Mouse (Mus musculus): ENCODE data around the gene Tor1a. TPM values are rescaled to one million over a fixed set of nuclear protein-coding genes. Genes with fewer than 3 reads are reported as not detected.
A peak's percentile ranks its signal among the peaks of the same experiment; 100 is the strongest.

Tor1a gene
- polyA plus RNA-seq, 1 experiment from 2014 or later = 106 TPM

- Histone ChIP-seq H3K9ac (ENCODE audit: low read depth, low read length) (no peak overlapping the region), H3K27ac (ENCODE audit: low read length) (no peak overlapping the region; the same call in 1 of the 2 replicates), H3K4me2 (ENCODE audit: low read length) (no peak overlapping the region), H3K27me3 (ENCODE audit: control insufficient read depth, insufficient read depth, low read depth, low read length) (no peaks in the 10 kb centered on the region), H3K9me3 (replicated peaks; ENCODE audit: control insufficient read depth, low read length, poor library complexity, severe bottlenecking) (no peaks in the 10 kb centered on the region), H3K4me1 (ENCODE audit: control insufficient read depth, insufficient read depth, low read length) (peaks cover 7% of the 10 kb centered on the region), H3K36me3 (ENCODE audit: control insufficient read depth, insufficient read depth, low read length) (no peaks in the 10 kb centered on the region), H3K4me3 (ENCODE audit: low read depth, low read length) (no peak overlapping the region)
- WGBS = 23% methylated on average over 14 of the region's 14 CpGs
- no peak for ATAC-seq
Measured at GRCm38 (mm10) chr2:30927844-30928628, 39.7 kb downstream of the Tor1a start.

- 73% methylated on average over 9 of the region's 9 CpGs for WGBS
- no peak overlapping the region for H3K9ac ChIP-seq (ENCODE audit: low read depth, low read length)
- no peaks in the 10 kb centered on the region for H3K9me3 ChIP-seq (replicated peaks; ENCODE audit: control insufficient read depth, low read length, poor library complexity, severe bottlenecking)
- H3K27me3 ChIP-seq (ENCODE audit: control insufficient read depth, insufficient read depth, low read depth, low read length) = no peaks in the 10 kb centered on the region
- no peak overlapping the region for H3K4me3 ChIP-seq (ENCODE audit: low read depth, low read length)
- no peak overlapping the region for H3K4me2 ChIP-seq (ENCODE audit: low read length)
- no peak for ATAC-seq
- H3K27ac ChIP-seq (ENCODE audit: low read length) = peak overlapping the region; percentile 11; the same call in 1 of the 2 replicates
- no peaks in the 10 kb centered on the region for H3K36me3 ChIP-seq (ENCODE audit: control insufficient read depth, insufficient read depth, low read length)
- H3K4me1 ChIP-seq (ENCODE audit: control insufficient read depth, insufficient read depth, low read length) = peaks cover 7% of the 10 kb centered on the region
Measured at GRCm38 (mm10) chr2:30927151-30927781, 40.5 kb downstream of the Tor1a start.

DNA sequence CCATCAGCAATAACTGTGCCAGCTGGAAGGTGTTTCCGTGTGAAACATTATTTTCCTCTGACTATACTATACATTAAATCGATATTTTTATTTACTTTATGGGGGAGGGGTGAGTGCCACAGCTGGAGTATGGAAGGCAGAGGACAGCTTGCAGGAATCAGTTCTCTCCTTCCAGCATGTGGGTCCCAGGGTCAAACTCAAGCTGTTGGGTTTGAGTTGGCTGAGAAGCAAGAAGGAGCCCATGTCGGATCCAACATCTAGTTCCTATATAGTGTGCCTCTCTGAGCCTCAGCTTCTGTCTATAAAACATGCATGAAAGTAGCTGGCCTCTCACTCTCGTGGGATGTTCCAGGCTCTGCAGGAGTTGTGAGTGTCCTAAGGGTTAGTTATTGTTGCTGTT, 41.4 kb downstream of the Tor1a start:
- peaks cover 7% of the 10 kb centered on the region for H3K4me1 ChIP-seq (ENCODE audit: control insufficient read depth, insufficient read depth, low read length)
- WGBS = 81% methylated on average over 4 of the region's 4 CpGs
- no peaks in the 10 kb centered on the region for H3K36me3 ChIP-seq (ENCODE audit: control insufficient read depth, insufficient read depth, low read length)
- no peak overlapping the region for H3K4me3 ChIP-seq (ENCODE audit: low read depth, low read length)
- H3K27ac ChIP-seq (ENCODE audit: low read length) = no peak overlapping the region
- H3K9me3 ChIP-seq (replicated peaks; ENCODE audit: control insufficient read depth, low read length, poor library complexity, severe bottlenecking) = no peaks in the 10 kb centered on the region
- H3K4me2 ChIP-seq (ENCODE audit: low read length) = no peak overlapping the region
- no peak for ATAC-seq
- no peaks in the 10 kb centered on the region for H3K27me3 ChIP-seq (ENCODE audit: control insufficient read depth, insufficient read depth, low read depth, low read length)
- no peak overlapping the region for H3K9ac ChIP-seq (ENCODE audit: low read depth, low read length)

- Histone ChIP-seq H3K36me3 (ENCODE audit: control insufficient read depth, insufficient read depth, low read length) (no peaks in the 10 kb centered on the region), H3K27ac (ENCODE audit: low read length) (no peak overlapping the region), H3K9ac (ENCODE audit: low read depth, low read length) (no peak overlapping the region), H3K27me3 (ENCODE audit: control insufficient read depth, insufficient read depth, low read depth, low read length) (no peaks in the 10 kb centered on the region), H3K4me1 (ENCODE audit: control insufficient read depth, insufficient read depth, low read length) (peaks cover 7% of the 10 kb centered on the region), H3K9me3 (replicated peaks; ENCODE audit: control insufficient read depth, low read length, poor library complexity, severe bottlenecking) (no peaks in the 10 kb centered on the region), H3K4me3 (ENCODE audit: low read depth, low read length) (no peak overlapping the region), H3K4me2 (ENCODE audit: low read length) (no peak overlapping the region)
- WGBS = 79% methylated on average over 4 of the region's 4 CpGs
- no peak for ATAC-seq
Measured at GRCm38 (mm10) chr2:30925181-30925580, 42.6 kb downstream of the Tor1a start.

GRCm38 (mm10) chr2:30923099-30923498, 44.6 kb downstream of the Tor1a start:
- Histone ChIP-seq H3K36me3 (ENCODE audit: control insufficient read depth, insufficient read depth, low read length) (no peaks in the 10 kb centered on the region), H3K4me3 (ENCODE audit: low read depth, low read length) (no peak overlapping the region), H3K4me1 (ENCODE audit: control insufficient read depth, insufficient read depth, low read length) (no peaks in the 10 kb centered on the region), H3K27ac (ENCODE audit: low read length) (no peak overlapping the region), H3K4me2 (ENCODE audit: low read length) (no peak overlapping the region), H3K9ac (ENCODE audit: low read depth, low read length) (no peak overlapping the region), H3K9me3 (replicated peaks; ENCODE audit: control insufficient read depth, low read length, poor library complexity, severe bottlenecking) (no peaks in the 10 kb centered on the region), H3K27me3 (ENCODE audit: control insufficient read depth, insufficient read depth, low read depth, low read length) (no peaks in the 10 kb centered on the region)
- ATAC-seq = no peak
- WGBS = 61% methylated on average over 3 of the region's 3 CpGs

GRCm38 (mm10) chr2:30920216-30920615, 47.5 kb downstream of the Tor1a start:
- no peak for ATAC-seq
- Histone ChIP-seq H3K36me3 (ENCODE audit: control insufficient read depth, insufficient read depth, low read length) (no peaks in the 10 kb centered on the region), H3K4me3 (ENCODE audit: low read depth, low read length) (no peak overlapping the region), H3K27ac (ENCODE audit: low read length) (no peak overlapping the region), H3K4me2 (ENCODE audit: low read length) (no peak overlapping the region), H3K27me3 (ENCODE audit: control insufficient read depth, insufficient read depth, low read depth, low read length) (no peaks in the 10 kb centered on the region), H3K4me1 (ENCODE audit: control insufficient read depth, insufficient read depth, low read length) (no peaks in the 10 kb centered on the region), H3K9ac (ENCODE audit: low read depth, low read length) (no peak overlapping the region), H3K9me3 (replicated peaks; ENCODE audit: control insufficient read depth, low read length, poor library complexity, severe bottlenecking) (no peaks in the 10 kb centered on the region)
- 88% methylated on average over 7 of the region's 7 CpGs for WGBS

DNA sequence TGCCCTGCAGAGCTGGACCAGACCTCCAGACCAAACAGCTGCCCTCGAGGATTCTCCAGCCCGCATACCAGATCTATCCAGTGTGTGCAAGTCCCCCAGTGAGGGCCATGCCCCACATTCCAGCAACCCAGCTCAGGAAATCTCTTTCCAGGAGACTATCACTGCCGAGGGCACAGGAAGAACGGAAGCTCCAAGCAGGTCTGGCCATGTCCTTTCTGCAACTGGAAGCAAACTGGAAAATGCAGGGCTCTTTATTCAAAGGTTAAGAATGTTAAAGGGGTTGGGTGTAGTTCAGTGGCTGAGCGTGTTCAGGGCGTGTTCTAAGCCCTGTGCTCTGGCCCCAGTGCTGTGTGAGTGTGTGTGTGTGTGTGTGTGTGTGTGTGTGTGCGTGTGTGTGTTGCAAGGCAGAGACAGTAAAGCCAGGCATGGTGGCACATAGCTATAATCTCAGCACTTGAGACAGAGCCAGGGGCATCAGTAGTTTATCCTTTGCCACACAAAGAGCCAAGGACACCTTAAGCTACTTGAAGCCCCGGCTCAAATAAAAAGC, 48.9 kb downstream of the Tor1a start:
- 61% methylated on average over 8 of the region's 8 CpGs for WGBS
- Histone ChIP-seq H3K27me3 (ENCODE audit: control insufficient read depth, insufficient read depth, low read depth, low read length) (no peaks in the 10 kb centered on the region), H3K36me3 (ENCODE audit: control insufficient read depth, insufficient read depth, low read length) (no peaks in the 10 kb centered on the region), H3K4me1 (ENCODE audit: control insufficient read depth, insufficient read depth, low read length) (no peaks in the 10 kb centered on the region), H3K27ac (ENCODE audit: low read length) (no peak overlapping the region), H3K9me3 (replicated peaks; ENCODE audit: control insufficient read depth, low read length, poor library complexity, severe bottlenecking) (no peaks in the 10 kb centered on the region), H3K4me3 (ENCODE audit: low read depth, low read length) (no peak overlapping the region), H3K9ac (ENCODE audit: low read depth, low read length) (no peak overlapping the region), H3K4me2 (ENCODE audit: low read length) (no peak overlapping the region)
- no peak for ATAC-seq

GRCm38 (mm10) chr2:30918126-30918525, 49.6 kb downstream of the Tor1a start:
- ATAC-seq = no peak
- WGBS = 59% methylated on average over 6 of the region's 6 CpGs
- Histone ChIP-seq H3K9me3 (replicated peaks; ENCODE audit: control insufficient read depth, low read length, poor library complexity, severe bottlenecking) (no peaks in the 10 kb centered on the region), H3K9ac (ENCODE audit: low read depth, low read length) (no peak overlapping the region), H3K36me3 (ENCODE audit: control insufficient read depth, insufficient read depth, low read length) (no peaks in the 10 kb centered on the region), H3K4me3 (ENCODE audit: low read depth, low read length) (no peak overlapping the region), H3K4me1 (ENCODE audit: control insufficient read depth, insufficient read depth, low read length) (no peaks in the 10 kb centered on the region), H3K27ac (ENCODE audit: low read length) (no peak overlapping the region), H3K27me3 (ENCODE audit: control insufficient read depth, insufficient read depth, low read depth, low read length) (no peaks in the 10 kb centered on the region), H3K4me2 (ENCODE audit: low read length) (no peak overlapping the region)

DNA sequence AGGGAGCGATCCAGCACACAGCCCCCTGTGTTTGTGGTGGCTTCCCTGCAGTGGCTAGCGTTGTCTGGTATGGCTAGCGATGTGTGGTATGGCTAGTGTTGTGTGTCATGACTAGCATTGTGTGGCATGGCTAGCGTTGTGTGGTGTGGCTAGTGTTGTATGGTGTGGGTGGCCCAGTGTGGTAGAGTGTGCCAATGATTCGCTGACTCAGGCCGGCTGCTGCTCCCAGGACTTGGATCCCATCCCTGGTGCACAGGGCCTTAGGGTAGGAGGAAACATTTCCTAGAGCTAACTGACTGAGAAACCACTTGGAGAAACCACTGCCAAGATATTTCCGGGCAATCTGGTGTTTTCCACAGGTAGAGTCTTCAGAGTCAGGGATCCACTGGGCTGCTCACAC, 50.1 kb downstream of the Tor1a start:
- Histone ChIP-seq H3K4me3 (ENCODE audit: low read depth, low read length) (no peak overlapping the region), H3K36me3 (ENCODE audit: control insufficient read depth, insufficient read depth, low read length) (no peaks in the 10 kb centered on the region), H3K9ac (ENCODE audit: low read depth, low read length) (no peak overlapping the region), H3K27me3 (ENCODE audit: control insufficient read depth, insufficient read depth, low read depth, low read length) (no peaks in the 10 kb centered on the region), H3K27ac (ENCODE audit: low read length) (no peak overlapping the region), H3K9me3 (replicated peaks; ENCODE audit: control insufficient read depth, low read length, poor library complexity, severe bottlenecking) (no peaks in the 10 kb centered on the region), H3K4me2 (ENCODE audit: low read length) (no peak overlapping the region), H3K4me1 (ENCODE audit: control insufficient read depth, insufficient read depth, low read length) (no peaks in the 10 kb centered on the region)
- 87% methylated on average over 7 of the region's 7 CpGs for WGBS
- ATAC-seq = no peak

All from midbrain, embryonic 16.5 days (tissue).